Mouse (Mus musculus): ENCODE data around the gene Nckap5l.

- TF ChIP-seq POLR2A (IDR thresholded peaks at IDR 0.05; ENCODE audit: control insufficient read depth, extremely low read depth, insufficient read depth, low read length, poor library complexity) (no peak), CTCF (IDR thresholded peaks at IDR 0.05; ENCODE audit: borderline replicate concordance, control insufficient read depth, extremely low read depth, insufficient read depth, low read length, poor library complexity) (no peak)
Observed at GRCm38 (mm10) chr15:99417692-99418271, 39.8 kb downstream of the Nckap5l start.

All from thymus, adult 2 months (tissue).